Mouse (Mus musculus): Measurements from ENCODE around the gene Dnaaf1.

Gene Dnaaf1

DNA sequence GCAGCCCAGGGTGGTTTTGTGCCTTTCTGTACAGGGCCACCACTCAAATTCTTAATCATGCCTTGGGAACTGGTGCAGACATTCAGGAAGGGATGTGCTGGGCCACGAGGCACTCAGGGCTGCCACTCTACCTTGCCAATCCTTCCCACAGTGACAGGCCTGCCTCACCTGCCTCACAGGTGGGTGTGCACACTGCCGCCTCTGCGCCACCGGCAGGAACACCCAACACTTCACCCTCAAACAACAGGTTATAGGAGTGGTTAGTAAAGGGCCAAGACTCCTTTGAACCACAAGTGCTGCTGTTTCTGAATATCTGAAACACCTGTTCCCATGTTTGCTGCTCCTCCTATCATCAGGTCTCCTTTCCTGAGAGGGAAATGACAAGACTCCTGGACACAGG, 2.6 kb upstream of the Dnaaf1 start:
- DNase-seq, result no peak

DNA sequence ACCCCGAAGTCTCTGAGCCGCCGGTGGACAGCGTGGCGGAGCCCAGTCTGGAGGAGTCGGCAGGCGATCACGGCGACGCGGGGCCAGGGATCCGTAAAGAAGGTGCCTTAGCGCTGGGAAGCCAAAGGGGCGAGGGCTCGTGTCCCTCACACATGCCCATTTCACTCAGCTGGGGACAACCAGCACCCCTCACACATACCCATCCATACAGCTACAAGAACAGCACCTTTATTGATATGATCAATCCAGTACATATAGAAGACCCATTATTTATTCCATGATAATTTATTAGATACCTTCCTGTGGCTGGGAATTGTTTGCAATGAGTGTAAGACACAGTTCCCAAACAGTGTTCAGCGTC, 311 bp downstream of the Dnaaf1 start:
- DNase-seq, result no peak

GRCm38 (mm10) chr8:119579096-119579495, 4.1 kb downstream of the Dnaaf1 start:
- DNase-seq, result no peak

DNA sequence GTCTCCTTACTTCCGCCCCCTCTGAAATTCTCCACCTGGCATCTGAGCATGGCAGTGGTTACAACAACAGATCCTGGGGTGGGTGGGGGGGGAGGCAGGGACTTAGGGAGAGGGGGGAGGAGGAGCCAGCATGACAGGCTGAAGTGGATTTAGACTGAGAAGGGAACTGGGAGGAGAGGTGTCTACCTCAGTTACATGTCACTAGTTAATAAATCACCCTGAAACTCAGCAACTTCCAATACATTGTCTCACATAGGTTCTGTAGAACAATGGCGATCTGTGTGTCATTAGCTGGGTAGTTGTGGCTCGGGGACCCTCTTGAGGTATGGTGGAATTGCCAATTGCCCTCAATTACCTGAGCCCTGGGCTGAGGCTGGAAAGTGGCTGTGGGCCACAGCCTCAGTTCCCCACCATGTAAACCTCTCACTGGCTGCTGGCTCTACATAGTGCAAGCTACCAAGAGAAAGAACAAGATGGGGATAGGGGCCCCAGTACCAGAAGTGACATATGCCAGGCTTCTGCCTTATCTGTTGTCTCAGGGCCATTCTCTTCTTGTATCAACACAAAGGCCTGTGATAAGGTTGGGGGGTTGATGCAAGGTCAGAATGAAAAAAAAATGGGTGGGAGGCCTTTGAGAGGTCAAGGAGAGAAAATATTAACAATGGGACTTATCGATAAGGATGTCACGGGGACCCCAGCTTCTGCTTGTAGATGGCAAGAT, 5.6 kb downstream of the Dnaaf1 start:
- no peak for DNase-seq

DNA sequence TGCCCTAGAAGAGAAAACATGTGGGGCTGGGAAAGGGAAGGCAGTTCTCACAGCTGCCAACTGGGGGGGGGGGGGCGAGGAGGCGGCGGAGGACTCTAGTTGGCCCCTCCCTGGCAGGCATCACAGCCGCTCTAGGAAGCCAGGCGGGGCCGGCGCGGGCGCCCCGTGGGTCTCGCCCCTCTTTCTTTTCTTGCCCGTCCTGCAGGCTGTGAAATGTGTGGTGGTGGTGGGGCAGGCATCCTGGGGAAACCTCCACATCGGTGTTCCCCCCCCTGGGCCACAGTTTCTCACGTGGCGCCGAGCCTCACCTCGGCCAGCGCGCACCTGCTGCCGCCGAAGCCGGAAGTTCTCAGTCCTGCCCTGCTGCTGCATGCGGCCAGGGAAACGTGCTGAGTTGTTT, 10.9 kb downstream of the Dnaaf1 start:
- peak; percentile 32 for DNase-seq

DNA sequence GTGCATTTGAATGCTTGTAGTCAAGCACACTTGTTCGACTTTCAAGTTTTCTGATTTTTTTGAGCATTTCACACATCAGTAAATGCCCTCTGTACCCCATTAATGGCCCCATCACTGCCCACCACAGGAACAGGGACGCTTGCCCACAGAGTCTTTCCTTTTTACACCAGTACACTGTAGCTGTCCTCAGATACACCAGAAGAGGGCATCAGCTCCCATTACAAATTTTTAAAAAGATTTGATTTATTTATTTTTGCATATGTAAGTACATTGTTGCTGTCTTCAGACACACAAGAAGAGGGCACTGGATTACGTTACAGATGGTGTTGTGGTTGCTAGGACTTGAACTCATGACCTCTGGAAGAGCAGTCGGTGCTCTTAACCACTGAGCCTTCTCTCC, 13.3 kb downstream of the Dnaaf1 start:
- no peak for DNase-seq

- peak; percentile 45 for DNase-seq
Observed at GRCm38 (mm10) chr8:119588844-119589243, 13.8 kb downstream of the Dnaaf1 start.

GRCm38 (mm10) chr8:119590348-119590747, 15.3 kb downstream of the Dnaaf1 start:
- no peak for DNase-seq

DNA sequence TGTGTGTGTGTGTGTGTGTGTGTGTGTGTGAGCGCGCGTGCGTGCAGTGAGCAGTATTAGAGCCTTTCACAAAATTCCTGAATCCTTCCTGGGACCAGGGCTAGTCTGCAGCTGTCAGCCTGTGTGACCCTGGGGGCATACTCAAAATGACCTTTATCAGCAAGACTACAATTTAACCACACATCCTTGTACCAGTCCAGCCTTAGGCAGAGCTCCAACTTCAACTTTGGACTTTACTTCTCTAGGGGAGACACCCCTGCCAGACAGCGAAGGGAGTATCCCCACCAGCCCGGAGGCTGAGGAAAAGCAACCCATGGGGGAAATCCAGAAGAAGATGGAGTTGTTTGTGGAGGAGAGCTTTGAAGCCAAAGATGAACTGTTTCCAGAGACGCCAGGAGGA, 16.4 kb downstream of the Dnaaf1 start:
- DNase-seq, result no peak

- no peak for DNase-seq
Observed at GRCm38 (mm10) chr8:119603771-119604170, 28.7 kb downstream of the Dnaaf1 start.

- DNase-seq, result no peak
Observed at GRCm38 (mm10) chr8:119604398-119604803, 29.4 kb downstream of the Dnaaf1 start.

- peak; percentile 95 for DNase-seq
Observed at GRCm38 (mm10) chr8:119604996-119605395, 30.0 kb downstream of the Dnaaf1 start, which contains the start of gene Taf1c. TSS of gene Taf1c (minus strand) at chr8:119605222.

DNA sequence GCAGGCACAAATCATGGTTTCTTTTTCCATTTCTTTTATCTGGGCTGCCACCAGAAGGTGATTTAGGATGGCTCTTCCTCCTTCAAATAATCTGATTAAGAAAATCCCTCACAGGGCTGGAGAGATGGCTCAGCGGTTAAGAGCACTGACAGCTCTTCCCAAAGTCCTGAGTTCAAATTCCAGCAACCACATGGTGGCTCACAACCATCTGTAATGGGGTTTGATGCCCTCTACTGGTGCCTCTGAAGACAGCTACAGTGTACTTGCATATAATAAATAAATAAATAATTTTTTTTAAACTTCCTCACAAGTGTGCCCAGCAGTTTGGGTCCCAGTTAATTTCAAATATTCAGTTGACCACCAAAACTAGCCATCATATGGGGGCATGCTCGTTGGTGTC, 31.2 kb downstream of the Dnaaf1 start:
- DNase-seq, result peak; percentile 36

DNA sequence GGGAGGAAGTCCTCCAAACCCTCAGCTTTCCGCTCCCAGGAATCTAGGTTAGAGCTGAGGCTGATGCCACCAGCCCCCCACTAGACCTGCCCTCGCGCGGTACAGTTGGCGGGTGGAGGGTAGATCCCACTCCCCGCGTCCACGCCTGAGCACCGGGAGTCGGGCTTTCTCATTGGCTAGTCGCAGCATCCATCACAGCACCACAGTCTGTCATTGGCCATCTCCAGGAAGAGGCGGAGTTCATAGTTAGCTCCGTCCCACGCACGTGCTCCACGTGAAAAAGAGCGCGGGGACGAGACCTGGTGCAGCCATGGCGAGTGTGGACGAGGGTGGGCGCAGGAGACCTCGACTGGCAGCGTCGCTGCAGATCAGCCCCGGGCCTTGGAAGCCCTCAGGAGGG, 37.4 kb downstream of the Dnaaf1 start, which contains the start of gene Adad2:
Gene Adad2, plus strand, starts transcription at position 277 of the 400 bp plus-strand sequence.
- DNase-seq, result no peak

- DNase-seq, result no peak
Observed at GRCm38 (mm10) chr8:119615096-119615495, 40.1 kb downstream of the Dnaaf1 start.

- DNase-seq, result no peak
Observed at GRCm38 (mm10) chr8:119616358-119616757, 41.3 kb downstream of the Dnaaf1 start.

GRCm38 (mm10) chr8:119616811-119617210, 41.8 kb downstream of the Dnaaf1 start:
- no peak for DNase-seq

DNA sequence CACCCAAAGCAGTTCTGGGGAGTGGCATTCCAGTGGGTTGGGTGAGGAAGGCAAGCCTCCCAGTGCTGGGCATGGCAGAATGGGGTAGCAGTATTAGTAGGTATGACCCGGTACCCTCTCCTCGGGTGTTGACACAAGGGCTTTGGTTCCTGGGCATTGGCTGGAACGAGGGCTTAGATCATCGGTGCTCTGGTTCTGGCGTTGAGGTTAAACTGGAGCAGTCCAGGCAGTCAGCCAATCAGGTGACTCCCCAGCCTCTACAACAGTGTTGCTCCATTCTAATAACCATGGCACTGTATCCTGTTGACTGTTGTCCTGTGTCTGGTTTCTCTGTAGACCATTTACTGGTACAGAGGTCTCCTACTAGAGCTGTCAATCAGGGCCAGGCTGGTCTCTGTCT, 42.6 kb downstream of the Dnaaf1 start:
- no peak for DNase-seq

GRCm38 (mm10) chr8:119618887-119619286, 43.9 kb downstream of the Dnaaf1 start:
- DNase-seq, result no peak

GRCm38 (mm10) chr8:119620116-119620840, 45.2 kb downstream of the Dnaaf1 start:
- no peak for DNase-seq

- no peak for DNase-seq
Observed at GRCm38 (mm10) chr8:119620848-119621465, 45.9 kb downstream of the Dnaaf1 start.

DNA sequence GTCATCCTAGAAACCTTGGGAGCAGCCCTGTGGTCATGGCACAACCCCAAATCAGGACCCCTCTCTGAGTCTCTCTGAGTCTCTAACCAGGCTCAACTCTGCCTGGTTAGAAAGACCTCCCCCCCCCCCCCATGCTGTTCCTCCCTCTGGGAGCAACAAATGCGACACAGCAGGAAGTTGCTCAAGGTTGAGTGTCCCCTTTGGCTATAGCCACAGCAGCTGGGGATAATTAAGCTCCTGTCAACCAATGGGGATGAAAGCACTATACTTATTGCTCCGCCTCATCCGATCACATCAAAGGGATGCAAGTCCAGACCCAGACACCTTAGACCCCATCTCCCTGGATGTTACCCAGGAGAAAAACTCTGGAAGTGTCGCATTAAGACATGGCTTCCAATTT, 47.5 kb downstream of the Dnaaf1 start:
- no peak for DNase-seq

DNA sequence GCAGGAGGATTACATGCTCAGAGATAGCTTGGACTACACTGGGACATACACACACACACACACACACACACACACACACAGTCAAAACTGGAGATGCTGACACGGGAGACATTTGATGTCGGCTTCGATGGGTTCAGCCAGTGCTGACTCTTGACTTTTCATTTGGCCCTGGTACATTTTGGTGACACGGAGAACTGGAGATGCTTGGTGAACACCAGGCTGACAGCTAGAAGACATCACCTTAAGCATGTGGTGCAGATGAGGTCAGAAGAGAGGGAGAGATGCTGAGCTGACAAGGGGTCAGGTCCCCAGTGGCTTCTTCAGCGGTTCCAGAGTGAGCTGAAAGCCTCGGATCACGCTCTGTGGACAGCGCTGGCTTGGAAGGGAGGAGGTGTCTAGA, 48.0 kb downstream of the Dnaaf1 start:
- no peak for DNase-seq

DNA sequence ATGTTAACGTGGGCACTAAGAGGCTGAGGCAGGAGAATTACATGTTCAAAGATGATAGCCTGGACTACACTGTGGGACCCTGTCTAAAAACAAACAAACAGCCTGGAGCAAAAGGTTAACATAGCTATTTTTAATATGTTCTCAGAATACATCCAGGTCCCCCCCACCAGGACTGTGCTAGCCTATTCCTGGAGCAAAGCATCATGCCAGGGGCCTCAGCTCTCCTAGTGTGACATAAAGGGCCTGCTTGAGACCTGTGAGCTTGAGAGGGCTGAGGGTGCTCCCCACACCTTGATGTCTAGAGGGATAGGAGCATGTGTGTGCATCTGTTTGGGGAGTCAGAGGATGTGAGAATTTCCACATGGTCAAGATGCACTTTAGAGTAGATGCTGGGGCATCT, 48.7 kb downstream of the Dnaaf1 start:
- no peak for DNase-seq
